Mouse (Mus musculus): ENCODE measurements around the gene Mrpl14. TPM values are rescaled to one million over a fixed set of nuclear protein-coding genes. Genes with fewer than 3 reads are reported as not detected.

The Mrpl14 gene
- polyA plus RNA-seq, 1 experiment, result 259 TPM

GRCm38 (mm10) chr17:45747293-45747692 lies 61.2 kb downstream of the Mrpl14 start:
- no peak overlapping the region for H3K4me3 ChIP-seq (ENCODE audit: insufficient read depth, poor library complexity, severe bottlenecking)
- peaks cover 5% of the 10 kb centered on the region for H3K36me3 ChIP-seq (ENCODE audit: control insufficient read depth, insufficient read depth)
- TF ChIP-seq CEBPB (IDR thresholded peaks at IDR 0.05; ENCODE audit: low read depth), result no peak
- peak; percentile 50 for TF ChIP-seq MAX (IDR thresholded peaks at IDR 0.05)

More at GRCm38 (mm10) chr17:45747293-45747692, 61.2 kb downstream of the Mrpl14 start:
- H3K27me3 ChIP-seq (ENCODE audit: control insufficient read depth, insufficient read depth, insufficient read length), result no peaks in the 10 kb centered on the region
- H3ac ChIP-seq (ENCODE audit: control insufficient read depth, insufficient read length, low read depth), result no peak overlapping the region
- H3K79me2 ChIP-seq (ENCODE audit: control insufficient read depth, insufficient read depth), result no peaks in the 10 kb centered on the region
- H3K79me3 ChIP-seq (ENCODE audit: low read depth), result no peaks in the 10 kb centered on the region

Other genes with a start within 250 kb of the Mrpl14 start
- gene Spats1, start 210.9 kb upstream of the Mrpl14 start, polyA plus RNA-seq (2012; fragmentation: generic; extraction: Trizol), result 0.11 TPM
- 14.3 TPM for gene Aars2, start 179.5 kb upstream of the Mrpl14 start, polyA plus RNA-seq (2012; fragmentation: generic; extraction: Trizol)
- not detected for gene Tcte1, start 162.9 kb upstream of the Mrpl14 start, polyA plus RNA-seq (2012; fragmentation: generic; extraction: Trizol)
- gene Tmem151b, start 136.6 kb upstream of the Mrpl14 start, polyA plus RNA-seq (2012; fragmentation: generic; extraction: Trizol), result 1.2 TPM
- gene Nfkbie, start 130.6 kb upstream of the Mrpl14 start, polyA plus RNA-seq (2012; fragmentation: generic; extraction: Trizol), result 5.3 TPM
- 131 TPM for gene Slc35b2, start 122.4 kb upstream of the Mrpl14 start, polyA plus RNA-seq (2012; fragmentation: generic; extraction: Trizol)
- gene Hsp90ab1, start 113.1 kb upstream of the Mrpl14 start, polyA plus RNA-seq (2012; fragmentation: generic; extraction: Trizol), result 2,021 TPM
- gene Slc29a1, start 86.7 kb upstream of the Mrpl14 start, polyA plus RNA-seq (2012; fragmentation: generic; extraction: Trizol), result 264 TPM
- gene Mymx, start 84.2 kb upstream of the Mrpl14 start, polyA plus RNA-seq (2012; fragmentation: generic; extraction: Trizol), result 1.7 TPM
- gene Capn11, start 27.0 kb upstream of the Mrpl14 start, polyA plus RNA-seq (2012; fragmentation: generic; extraction: Trizol), result 0.04 TPM
- 54.3 TPM for gene Tmem63b, start 583 bp downstream of the Mrpl14 start, polyA plus RNA-seq (2012; fragmentation: generic; extraction: Trizol)
- not detected for gene 1600014C23Rik, start 47.5 kb downstream of the Mrpl14 start, polyA plus RNA-seq (2012; fragmentation: generic; extraction: Trizol)

Measured in C2C12 (cell line).